Mouse (Mus musculus) MEL-GATA-1-ER (cell line): ENCODE results near the gene Iqsec1.

Experiments
- DNase-seq: peaks from one replicate; pipeline ENCODE4 v3.0.0-alpha.2; 2012; ENCODE audit warnings: low read depth; ENCODE audit errors: extremely low read depth

Gene Iqsec1

DNA sequence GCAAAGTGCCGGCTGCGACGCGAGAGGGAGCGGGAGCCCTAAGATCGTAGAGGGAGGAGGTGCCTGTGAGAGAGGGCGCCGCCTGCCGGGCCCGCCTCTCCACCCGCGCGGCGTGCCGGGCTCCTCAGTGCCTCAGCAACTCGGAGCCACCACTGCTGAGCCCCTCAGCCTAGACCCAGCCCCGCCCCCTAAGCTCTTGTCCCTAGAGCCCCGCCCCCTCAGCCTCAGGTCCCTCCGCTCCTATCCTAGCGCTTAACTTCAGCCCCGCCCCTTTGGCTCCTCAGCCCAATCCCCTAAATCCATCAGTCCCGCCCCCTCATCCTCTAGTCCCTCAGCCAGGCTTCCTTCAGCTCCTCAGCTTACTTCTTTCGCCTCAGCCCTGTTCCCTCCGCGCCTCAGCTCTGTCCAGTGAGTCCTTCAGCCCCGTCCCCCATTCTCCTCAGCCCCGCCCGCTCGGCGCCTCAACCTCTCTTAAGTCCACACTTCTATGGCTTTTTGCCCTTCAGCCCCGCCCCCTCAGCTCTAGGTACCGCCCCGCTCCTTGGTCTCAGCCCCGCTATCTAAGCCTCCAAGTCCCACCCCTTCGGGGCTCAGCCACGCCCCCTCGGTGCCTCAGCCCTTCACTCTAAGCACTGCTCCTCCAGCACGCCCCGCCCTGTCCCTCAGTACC, at the start of gene Iqsec1:
Gene Iqsec1, minus strand, starts transcription at position 38 of the 670 bp plus-strand sequence.
- DNase-seq = peak; percentile 86

- DNase-seq = no peak
Observed at GRCm38 (mm10) chr6:91028256-91028655, 39.8 kb upstream of the Iqsec1 start.

DNA sequence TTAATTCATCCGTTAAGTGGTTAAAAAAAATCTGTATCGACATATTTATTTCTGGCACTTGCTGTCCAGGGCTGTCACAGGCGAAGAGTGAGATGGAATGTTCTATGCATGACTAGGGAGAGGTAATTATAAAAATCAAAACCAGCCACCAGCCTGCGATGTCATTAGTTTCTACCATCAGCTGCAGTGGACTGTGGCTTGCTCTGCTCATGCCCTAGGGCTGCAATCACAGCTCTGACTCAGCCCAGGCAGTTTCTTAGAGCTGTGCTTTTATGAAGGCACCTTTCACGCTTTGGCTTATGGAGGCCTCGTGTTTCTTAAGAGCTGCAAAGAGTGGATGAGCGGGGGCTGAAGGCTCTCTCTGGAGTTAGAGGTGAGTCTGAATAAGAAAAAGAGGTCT, 32.3 kb upstream of the Iqsec1 start:
- DNase-seq = no peak

DNA sequence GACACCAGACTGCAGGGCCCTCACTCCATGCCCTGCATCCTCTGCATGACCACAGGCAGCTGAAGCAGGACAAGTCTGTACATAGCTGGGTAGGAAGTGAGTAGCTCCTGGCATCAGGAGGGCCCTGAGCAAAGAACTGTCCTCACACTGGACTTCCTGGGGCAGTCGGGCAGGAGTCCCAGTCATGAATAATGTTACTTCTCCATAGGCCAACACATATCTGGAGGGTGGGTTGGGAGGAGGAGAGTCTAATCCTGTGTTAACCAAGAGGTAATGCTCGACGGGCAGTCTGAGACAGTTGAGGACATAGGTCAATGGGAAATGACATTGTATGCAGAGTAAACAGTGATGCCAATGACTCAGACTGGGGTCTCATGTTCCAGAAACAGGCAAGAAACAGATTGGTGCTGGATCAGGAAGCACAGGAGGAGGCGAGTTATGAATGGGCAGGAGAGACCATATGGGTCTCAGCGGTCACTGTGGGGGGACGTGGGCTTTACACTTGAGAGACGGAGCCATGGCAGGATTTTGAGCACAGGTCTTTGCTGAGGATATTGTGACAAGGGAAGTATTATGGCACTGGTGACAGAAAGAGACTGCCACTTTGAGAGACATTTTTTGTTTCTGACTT, 28.2 kb upstream of the Iqsec1 start:
- no peak for DNase-seq

GRCm38 (mm10) chr6:91014198-91014958, 25.9 kb upstream of the Iqsec1 start:
- DNase-seq = no peak

DNA sequence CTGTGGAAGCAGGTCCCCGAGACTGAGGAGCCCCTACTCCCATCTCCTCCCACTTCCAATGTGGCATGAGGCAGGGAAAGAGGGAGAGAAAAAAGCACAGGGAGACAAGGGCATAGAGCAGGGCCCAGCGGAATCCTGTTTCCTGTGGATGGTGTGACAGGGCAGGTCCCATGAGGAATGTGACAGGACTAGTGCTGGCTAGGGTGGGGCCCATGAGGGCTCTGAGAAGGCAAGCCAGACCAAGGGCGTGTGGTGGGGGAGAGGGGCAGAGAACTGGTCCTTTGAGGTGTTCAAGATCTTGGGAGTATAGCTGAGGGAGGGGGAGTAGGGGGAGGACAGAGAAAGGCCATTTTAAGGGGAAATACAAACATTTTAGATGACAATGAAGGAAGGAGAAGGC, 24.0 kb upstream of the Iqsec1 start:
- no peak for DNase-seq

GRCm38 (mm10) chr6:91011568-91011967, 23.1 kb upstream of the Iqsec1 start:
- DNase-seq = no peak

- DNase-seq = no peak
Observed at GRCm38 (mm10) chr6:91008284-91008830, 19.9 kb upstream of the Iqsec1 start.

DNA sequence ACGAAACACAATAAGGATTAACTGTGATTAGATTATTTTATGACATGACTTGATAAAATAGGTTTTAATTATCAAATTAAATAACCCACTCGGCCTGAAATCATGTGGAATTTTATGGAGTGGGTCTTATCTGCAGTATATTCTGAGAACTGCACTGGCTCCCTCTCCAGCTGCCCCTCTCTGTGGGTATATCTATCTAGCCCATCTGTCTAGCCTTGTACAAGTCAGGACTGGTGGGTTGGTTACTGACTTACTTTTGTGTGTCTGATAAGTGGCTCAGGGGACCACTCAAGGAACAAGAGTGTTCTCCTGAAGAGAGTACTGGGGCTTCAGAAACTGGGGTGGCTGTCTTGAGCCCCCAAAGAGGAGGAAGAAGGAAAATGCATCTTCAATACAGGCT, 18.7 kb upstream of the Iqsec1 start:
- no peak for DNase-seq

DNA sequence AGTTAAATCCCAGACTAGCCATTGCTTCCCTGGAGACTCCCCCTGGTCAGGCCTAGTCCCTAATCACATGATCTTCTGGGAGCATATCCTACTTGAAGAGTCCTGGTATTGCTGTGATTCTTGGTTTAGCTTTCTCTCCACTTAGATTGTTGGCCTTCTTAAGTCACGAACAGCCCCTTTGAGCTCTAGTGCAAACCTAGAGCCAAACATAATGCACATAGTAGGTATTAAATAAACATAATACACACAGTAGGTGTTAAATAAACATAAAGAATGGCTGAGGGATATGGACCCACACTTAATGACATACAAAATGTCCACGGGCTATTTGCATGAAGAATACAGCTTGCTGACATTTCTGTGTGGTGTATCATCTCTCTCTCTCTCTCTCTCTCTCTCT, 15.7 kb upstream of the Iqsec1 start:
- no peak for DNase-seq

DNA sequence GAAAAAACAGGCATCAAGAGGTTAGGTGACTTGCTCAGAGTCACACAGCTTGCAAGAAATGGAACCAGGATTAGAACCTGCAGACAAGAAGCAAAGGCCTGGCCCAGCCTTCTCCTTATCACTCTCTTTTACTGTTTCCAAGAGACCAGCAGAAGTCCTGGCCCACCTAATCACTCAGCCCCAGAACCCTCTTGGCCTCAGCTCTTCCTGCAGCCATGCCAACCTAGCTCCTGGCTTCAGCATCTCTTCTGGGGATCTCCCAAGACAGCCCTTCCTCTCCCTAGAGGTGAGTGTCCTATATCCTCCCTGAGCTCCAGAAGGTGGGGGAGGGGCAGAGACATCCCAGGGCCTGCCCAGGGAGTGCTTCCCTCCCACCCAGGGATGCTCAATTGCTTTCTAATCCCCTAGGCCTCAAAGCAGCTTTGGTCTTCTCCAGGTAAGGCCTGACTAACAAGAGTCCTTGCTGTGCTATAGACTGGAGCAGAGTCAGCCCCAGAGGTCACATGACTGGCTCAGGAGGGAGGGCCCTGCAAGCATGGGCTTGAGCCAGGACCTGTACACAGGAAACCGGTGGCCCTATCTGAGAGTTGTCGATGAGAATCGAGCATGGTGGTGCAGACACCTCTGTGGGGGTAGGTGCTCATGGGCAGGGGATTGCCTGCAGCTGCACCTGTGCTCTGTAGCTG, 15.0 kb upstream of the Iqsec1 start:
- no peak for DNase-seq

DNA sequence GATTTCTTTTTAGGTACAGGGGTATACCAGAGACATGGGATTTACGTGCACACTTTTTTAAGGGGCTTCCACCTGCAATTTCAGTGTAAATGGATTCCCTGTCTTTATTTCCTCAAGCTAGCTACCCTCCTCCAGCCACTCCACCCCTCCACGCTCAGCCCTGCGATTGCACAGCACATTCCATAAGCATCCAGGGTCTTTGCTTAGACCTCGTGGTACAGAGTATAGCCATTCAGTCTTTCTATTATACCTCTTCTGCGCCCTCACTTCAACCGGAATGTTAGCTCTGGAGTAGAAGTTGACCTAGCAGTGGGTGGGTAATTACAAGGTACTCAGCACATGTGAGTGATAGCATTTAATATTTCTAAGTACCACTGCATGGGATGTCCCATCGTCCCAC, 13.1 kb upstream of the Iqsec1 start:
- no peak for DNase-seq

DNA sequence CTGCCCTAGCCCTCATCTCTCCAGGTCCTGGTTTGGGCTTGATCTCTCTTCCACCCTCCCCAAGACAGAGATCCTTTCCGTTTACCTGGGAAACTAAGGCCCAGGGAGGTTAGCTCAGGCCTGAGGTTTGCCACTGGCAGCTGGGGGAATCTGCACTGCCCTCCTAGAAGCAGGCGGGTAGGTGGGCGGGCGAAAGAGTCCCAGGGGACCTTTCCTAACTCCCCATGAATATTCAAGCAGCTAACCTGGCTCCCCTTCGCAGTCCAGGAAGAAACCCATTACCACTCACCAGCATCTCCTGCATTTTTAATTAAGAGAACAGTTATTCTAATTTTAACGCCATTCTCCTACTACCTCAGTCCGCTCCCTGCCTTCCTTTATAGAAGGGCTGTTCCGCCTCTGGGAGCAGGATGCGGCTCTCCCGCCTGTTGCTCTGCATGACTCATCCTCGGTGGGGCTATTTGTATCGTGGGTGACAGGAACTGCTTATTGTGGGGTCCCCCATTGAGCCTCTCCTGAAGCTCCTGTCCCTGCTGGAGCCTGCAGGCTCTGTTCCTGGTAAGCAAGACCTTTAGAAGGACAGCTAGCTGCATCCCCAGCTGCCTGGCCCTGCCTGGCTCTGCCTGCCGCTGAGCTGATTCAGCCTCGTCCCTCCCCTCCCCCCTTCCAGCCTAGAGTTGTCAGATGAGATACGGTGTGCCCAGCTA, 12.5 kb upstream of the Iqsec1 start:
- DNase-seq = no peak

- no peak for DNase-seq
Observed at GRCm38 (mm10) chr6:90999176-90999575, 10.7 kb upstream of the Iqsec1 start.

DNA sequence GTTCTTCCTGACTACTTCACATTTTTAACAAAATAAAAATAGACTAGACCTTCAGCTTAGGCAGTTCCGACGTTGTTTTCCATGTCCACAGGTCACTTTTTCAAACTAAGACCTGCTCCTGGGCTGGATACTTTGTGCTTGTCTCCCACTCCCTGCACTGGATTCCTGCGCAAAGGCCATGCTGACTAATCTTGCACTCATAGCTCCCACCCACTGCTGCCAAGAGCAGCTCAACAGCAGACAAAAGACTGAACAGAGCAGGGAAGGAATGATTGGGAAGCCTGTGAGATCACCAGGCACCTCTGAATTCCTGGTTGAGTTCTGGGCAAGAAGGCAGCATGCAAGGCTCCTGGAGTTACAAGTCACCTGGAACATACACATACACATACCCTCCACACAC, 8.5 kb upstream of the Iqsec1 start:
- DNase-seq = no peak

- no peak for DNase-seq
Observed at GRCm38 (mm10) chr6:90996181-90996580, 7.7 kb upstream of the Iqsec1 start.

DNA sequence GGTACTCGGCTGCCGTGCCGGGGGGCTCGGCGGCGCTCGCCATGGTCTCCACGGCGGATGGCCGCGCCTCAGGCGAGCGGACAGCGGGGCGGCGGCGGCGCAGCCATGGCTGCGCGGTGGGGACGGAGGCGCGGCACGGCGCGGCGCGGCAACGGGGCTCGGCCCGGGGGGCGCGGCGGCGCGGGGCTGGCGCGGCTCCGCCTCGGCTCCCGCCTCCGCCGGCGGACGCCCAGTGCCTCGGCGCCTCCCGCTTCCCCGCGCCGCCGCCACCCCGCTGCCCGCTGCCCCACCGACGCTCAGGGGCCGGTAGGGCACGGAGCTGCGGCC, 223 bp downstream of the Iqsec1 start:
- DNase-seq = no peak

- DNase-seq = no peak
Observed at GRCm38 (mm10) chr6:90987561-90988298, 755 bp downstream of the Iqsec1 start.

GRCm38 (mm10) chr6:90984101-90984500, 4.4 kb downstream of the Iqsec1 start:
- DNase-seq = no peak

DNA sequence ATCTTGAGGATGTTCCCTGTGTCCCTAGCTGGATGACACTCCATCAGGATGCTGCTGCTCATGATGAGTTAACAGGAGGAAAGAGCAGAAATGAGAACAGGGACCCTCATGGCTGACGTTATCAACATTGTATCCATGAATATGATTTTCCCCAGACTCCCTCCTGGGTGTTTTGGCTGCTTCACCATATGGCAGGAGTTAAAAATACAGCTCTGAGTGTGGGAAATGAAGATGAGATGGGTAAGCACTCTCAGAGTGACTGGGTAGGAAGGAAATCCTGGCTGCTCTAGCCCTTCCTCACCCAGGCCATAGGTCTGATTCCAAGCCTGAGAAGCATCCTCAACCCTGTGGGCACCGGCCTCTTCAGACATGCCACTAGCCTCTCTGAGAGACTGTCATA, 14.2 kb downstream of the Iqsec1 start:
- DNase-seq = no peak
